Mouse (Mus musculus) layer of hippocampus, adult 11-12 months (tissue): Measurements from ENCODE around the gene Adra2a.

Experiments
- DNase-seq: peaks from one replicate; pipeline ENCODE4 v3.0.0; 2022; ENCODE audit warnings: low spot score

Adra2a gene

DNA sequence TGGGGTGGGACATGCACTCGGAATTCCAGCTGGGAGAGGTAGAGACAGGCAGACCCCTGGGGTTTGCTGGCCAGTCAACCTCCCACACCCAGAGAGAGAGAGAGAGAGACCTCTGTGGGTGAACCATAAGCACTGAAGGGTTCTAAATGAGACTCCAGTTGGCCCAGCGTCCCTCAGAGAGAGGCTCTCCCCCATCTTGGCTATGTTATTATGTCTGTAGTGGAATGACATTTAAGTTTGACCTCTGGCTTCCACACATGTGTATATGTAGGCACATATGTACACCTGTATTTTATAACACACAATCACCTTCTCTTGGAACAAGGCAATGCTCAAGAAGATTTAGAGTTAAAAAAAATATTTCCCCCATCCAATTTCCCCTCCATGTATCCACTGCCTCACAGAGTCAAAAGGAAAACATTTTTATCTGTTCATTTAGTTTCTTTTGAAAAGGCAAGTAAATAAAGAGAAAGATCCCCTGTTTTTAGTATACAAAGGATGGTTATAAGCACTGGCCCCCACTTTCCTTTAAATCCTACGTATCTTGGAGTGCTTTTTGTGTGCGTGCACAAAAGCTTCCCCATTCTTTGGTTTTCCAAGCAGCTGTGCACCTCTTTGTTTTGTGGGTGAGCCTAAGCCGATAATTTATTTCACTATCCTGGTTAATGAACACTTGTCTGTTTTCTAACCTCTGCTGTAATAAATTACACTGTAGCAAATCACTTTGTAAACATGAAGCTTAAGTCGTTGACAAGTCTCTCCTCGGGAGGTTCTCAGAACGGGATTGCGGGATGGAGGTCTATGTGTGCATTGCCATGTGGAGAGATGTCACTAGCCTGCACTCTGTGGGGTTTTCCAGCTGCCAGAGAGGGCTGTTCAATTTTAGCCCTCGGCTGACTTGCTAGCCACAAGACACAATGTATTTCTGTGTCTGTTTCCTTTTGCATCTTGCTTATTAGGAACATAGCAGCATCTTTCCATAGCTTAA, 32.7 kb downstream of the Adra2a start:
- DNase-seq = no peak

DNA sequence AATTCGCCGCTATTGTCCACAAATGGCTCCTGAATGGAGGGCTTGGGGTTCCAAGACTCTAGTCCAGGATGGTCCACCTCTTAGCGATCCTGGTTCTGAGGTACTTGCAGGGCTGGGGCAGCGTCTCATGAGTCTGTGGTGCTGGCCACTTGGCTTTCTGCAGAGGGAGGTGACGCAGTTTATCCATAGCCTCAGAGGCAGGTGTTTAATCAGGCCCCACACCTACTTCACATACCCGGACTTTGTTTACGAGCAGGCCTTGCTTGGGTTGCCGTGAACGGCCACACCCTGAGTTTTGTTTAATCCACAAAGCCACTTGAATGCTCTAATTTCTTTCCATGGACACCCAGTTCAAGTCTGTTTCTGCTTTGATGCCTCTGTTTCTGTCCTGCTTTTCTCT, 37.4 kb downstream of the Adra2a start:
- no peak for DNase-seq

DNA sequence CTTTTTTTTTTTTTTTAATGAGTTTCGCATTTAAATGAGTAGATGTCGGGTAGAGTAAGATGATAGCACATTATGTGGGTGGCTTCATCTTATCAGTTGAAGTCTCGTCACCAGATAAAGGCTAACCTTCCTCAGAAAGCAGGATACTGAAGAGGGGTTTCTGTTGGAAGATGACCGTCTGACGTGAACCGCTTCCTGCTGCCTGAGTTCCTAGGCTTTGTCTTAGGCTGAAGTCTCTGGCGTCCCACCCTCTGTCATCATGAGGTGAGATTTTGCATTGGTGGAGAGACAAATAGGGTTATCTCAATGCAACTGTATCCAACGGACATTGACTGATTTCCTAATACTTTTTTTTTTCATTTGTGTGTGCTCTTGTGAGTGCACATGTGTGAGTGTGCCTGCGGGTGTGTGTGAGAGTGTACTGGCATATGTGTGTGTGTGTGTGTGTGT, 37.8 kb downstream of the Adra2a start:
- no peak for DNase-seq

DNA sequence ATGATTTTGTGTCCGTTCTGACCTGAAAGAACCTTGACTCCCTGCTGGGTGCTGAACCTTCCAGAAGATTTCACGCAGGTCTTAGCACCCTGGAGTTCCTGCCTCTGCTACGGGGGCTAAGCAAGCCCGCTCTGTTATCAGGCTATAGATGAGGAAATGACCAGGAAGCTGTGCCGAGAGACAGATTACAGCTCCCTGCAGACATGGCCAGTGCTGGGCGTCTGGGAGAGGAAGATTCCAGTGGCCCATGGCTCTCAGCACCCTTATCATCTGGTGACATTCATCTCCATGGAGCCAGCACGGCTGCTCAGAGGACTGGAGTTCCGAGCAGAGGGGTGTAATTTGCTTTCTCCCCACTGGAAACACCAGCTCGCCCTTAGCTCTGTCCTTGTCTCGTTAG, 43.4 kb downstream of the Adra2a start:
- DNase-seq = no peak

DNA sequence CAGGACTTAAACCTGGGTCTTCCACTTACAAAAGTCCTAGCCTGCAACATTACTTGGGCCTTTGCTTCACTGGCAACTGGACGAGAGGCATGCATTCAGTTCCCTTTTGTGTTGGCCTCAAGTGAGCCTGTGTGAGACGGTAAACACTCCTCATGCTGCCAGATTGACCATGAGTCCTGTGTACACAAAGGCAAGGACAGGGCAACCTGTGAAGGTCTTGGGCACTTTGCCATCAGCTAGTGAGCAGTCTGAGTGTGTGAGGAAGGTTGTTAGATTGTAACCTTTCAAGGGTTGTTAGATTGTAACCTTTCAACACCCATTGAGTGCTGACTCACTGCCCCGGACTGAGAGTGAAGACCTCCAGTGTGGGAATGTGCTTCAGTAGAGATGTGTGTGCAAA, 49.6 kb downstream of the Adra2a start:
- no peak for DNase-seq

DNA sequence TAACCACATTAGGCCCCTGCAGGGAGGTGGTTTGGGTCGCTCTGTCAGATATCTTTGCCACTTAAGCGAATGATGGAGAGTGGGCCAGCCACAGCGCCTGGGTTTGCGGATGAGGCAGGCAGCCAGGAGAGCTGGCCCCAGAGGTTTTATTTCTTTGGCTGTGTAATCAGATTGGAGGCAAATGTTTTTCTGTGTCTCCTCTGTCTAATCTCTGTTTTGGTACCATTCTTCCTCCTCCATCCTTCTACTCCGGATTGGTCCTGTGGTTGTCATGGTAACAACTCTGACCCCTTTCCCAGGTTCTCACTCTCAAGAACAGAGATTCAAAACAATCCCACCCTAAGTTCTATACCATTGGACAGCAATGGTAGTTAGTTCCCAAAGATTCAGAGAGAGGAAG, 51.8 kb downstream of the Adra2a start:
- no peak for DNase-seq

DNA sequence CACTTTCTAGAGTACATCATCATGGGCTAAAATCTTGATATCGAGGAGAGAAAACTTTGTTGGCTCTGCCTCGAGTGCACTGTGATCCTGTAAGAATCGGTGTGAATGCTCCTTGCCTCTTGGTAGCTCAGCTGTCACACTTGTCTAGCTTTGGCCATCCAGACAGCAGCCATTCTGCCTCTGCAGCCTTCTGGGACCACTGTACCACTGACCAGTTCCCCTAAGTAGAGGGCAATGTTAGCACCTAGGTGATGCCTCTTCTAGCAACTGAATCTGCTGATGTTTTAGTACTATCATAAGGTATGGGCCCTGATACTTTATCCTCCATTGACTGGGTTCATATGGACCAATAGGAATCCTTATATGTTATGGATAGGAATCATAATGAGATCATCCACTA, 54.4 kb downstream of the Adra2a start:
- no peak for DNase-seq
